Comparison of ENCODE assay signal across 21 mouse cellular contexts in genomic region chr8:118789649-118790048, GRCm38 (mm10).
A peak's percentile ranks its signal among the peaks of the same experiment; 100 is the strongest.
DNase-seq lines count a peak whose midpoint lies in the region; ATAC-seq lines count a peak whose summit lies in the region.
"Had no signal": no experiment of that assay in that cellular context is flagged by ENCODE, and none has a peak within 500 bp of the region (broad histone marks: within the 10 kb centered on the region; RNA-seq: fewer than 3 reads in every experiment).

No protein-coding gene starts in this region.

- no peak overlapping the region for H3K9ac ChIP-seq in hindbrain, embryonic 13.5 days
- H3K9ac ChIP-seq: forebrain, embryonic 12.5 days; heart, embryonic 12.5 days; kidney, embryonic 15.5 days had no signal

- 87% methylated on average over 7 of the region's 7 CpGs for WGBS in hindbrain, embryonic 13.5 days

- no peaks in the 10 kb centered on the region for H3K4me1 ChIP-seq in hindbrain, embryonic 13.5 days (replicated peaks)
- H3K4me1 ChIP-seq: forebrain, embryonic 12.5 days; kidney, embryonic 15.5 days had no signal

- no peak overlapping the region for H3K27ac ChIP-seq in hindbrain, embryonic 13.5 days
- H3K27ac ChIP-seq: forebrain, embryonic 12.5 days; kidney, embryonic 15.5 days; macrophage had no signal

- H3K4me3 ChIP-seq in hindbrain, embryonic 13.5 days = no peak overlapping the region
- H3K4me3 ChIP-seq: forebrain, embryonic 12.5 days; heart, embryonic 12.5 days; kidney, embryonic 15.5 days had no signal

- intact Hi-C loops in left cerebral cortex, postnatal 25 days (cut with DNase I) = loop anchor here (5.0 kb wide), 1 partner anchor 67 kb away; no protein-coding TSS in a partner anchor

- no peaks in the 10 kb centered on the region for H3K36me3 ChIP-seq in hindbrain, embryonic 13.5 days
- H3K36me3 ChIP-seq: forebrain, embryonic 12.5 days; heart, embryonic 12.5 days; kidney, embryonic 15.5 days had no signal

- no peak for ATAC-seq in hindbrain, embryonic 13.5 days (ENCODE audit: low FRiP score)
- ATAC-seq: intestine, postnatal 0 days; Patski had no signal

- H3K27me3 ChIP-seq in hindbrain, embryonic 13.5 days = no peaks in the 10 kb centered on the region
- H3K27me3 ChIP-seq: forebrain, embryonic 12.5 days; heart, embryonic 12.5 days; kidney, embryonic 15.5 days; Patski had no signal

- H3K9me3 ChIP-seq in hindbrain, embryonic 13.5 days = no peaks in the 10 kb centered on the region
- H3K9me3 ChIP-seq: forebrain, embryonic 12.5 days; heart, embryonic 12.5 days; kidney, embryonic 15.5 days had no signal

- no peak overlapping the region for H3K4me2 ChIP-seq in hindbrain, embryonic 13.5 days
- H3K4me2 ChIP-seq: forebrain, embryonic 12.5 days; heart, embryonic 12.5 days; kidney, embryonic 15.5 days; midbrain, embryonic 11.5 days had no signal

- DNase-seq in layer of hippocampus, adult 11-12 months (ENCODE audit: low spot score) = peak; percentile 18
- no peak for DNase-seq in layer of hippocampus, adult 9-10 months (ENCODE audit: low spot score)
- DNase-seq in right cerebral cortex, adult 2 months (ENCODE audit: low spot score in 2 of 2) = peak; percentile 46 to 48
- DNase-seq in right cerebral cortex, postnatal 14 days = no peak
- peak; percentile 41 to 73 for DNase-seq in left cerebral cortex, postnatal 25 days (ENCODE audit: low spot score in 2 of 2)
- no peak for DNase-seq in cerebellum, adult 11-12 months
- DNase-seq: adrenal gland, adult 2 months; cerebellum, adult 8-10 months; gastrocnemius, postnatal 25 days; heart, adult 18-20 months; heart, postnatal 10 days; kidney, postnatal 36 days; thymus, postnatal 14 days had no signal

Comparison
In these comparisons a context has a peak if more than half of its experiments do, and no peak if none do; other contexts are left out.
1. DNase-seq: peak in layer of hippocampus, adult 11-12 months (single experiment), right cerebral cortex, adult 2 months (2 of 2) and left cerebral cortex, postnatal 25 days (2 of 2); none in layer of hippocampus, adult 9-10 months (single experiment), right cerebral cortex, postnatal 14 days (single experiment) and cerebellum, adult 11-12 months (single experiment).